Mouse (Mus musculus): ENCODE results near the gene Tenm2.

The Tenm2 gene

DNA sequence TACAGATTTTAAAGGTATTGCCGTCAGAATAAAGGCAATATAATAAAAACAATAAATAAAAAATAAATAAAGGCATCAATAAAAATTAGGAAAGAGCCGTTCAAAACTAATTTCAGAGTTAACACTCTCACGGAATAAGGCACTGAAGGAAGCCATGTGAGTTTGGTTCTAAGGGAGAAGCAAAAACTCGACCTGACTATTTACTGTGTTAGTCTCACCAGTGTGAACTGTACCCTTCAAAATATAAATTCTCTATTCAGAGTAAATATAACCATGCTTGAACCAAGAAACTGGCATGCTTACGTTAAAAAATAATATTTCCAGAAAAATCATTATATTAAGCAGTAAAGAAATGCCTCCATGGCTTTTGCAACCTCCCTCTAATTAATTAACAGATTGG is 82.4 kb downstream of the Tenm2 start:
- DNase-seq (ENCODE audit: low read depth, low spot score) = no peak
- no peaks in the 10 kb centered on the region for H3K36me3 ChIP-seq (ENCODE audit: control insufficient read depth, insufficient read depth, low read length, poor library complexity, severe bottlenecking)
- no peaks in the 10 kb centered on the region for H3K27me3 ChIP-seq (ENCODE audit: control insufficient read depth, insufficient read depth, low read length, poor library complexity, severe bottlenecking)

DNA sequence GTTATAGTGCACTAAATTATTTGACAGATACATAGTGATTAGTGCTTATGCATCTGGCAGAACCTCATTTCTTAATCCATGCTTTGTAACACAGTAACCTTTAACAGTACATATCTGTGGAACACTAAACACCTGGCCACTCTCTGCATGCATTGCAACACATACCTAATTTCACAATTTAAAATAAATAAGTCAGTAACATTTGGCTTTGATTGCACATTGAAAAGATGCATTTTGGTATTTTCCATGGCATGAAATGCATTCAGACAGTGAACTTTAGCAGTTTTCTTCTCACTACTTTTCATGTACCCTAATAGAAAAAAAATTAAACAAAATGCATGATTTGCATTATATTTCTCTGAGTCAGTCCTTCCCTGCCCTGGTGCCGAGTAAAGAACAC is 85.8 kb downstream of the Tenm2 start:
- no peaks in the 10 kb centered on the region for H3K27me3 ChIP-seq (ENCODE audit: control insufficient read depth, insufficient read depth, low read length, poor library complexity, severe bottlenecking)

GRCm38 (mm10) chr11:37143996-37144395 is 91.8 kb downstream of the Tenm2 start:
- Histone ChIP-seq H3K27me3 (ENCODE audit: control insufficient read depth, insufficient read depth, low read length, poor library complexity, severe bottlenecking) (no peaks in the 10 kb centered on the region), H3K36me3 (ENCODE audit: control insufficient read depth, insufficient read depth, low read length, poor library complexity, severe bottlenecking) (no peaks in the 10 kb centered on the region)
- DNase-seq (ENCODE audit: low read depth, low spot score) = no peak

More for the DNA sequence above, 85.8 kb downstream of the Tenm2 start:
- no peaks in the 10 kb centered on the region for H3K36me3 ChIP-seq (ENCODE audit: control insufficient read depth, insufficient read depth, low read length, poor library complexity, severe bottlenecking)
- DNase-seq (ENCODE audit: low read depth, low spot score) = no peak

- Histone ChIP-seq H3K36me3 (ENCODE audit: control insufficient read depth, insufficient read depth, low read length, poor library complexity, severe bottlenecking) (no peaks in the 10 kb centered on the region), H3K27me3 (ENCODE audit: control insufficient read depth, insufficient read depth, low read length, poor library complexity, severe bottlenecking) (no peaks in the 10 kb centered on the region)
- DNase-seq (ENCODE audit: low read depth, low spot score) = no peak
These were observed 92.3 kb downstream of the Tenm2 start for GRCm38 (mm10) chr11:37143478-37143877.

DNA sequence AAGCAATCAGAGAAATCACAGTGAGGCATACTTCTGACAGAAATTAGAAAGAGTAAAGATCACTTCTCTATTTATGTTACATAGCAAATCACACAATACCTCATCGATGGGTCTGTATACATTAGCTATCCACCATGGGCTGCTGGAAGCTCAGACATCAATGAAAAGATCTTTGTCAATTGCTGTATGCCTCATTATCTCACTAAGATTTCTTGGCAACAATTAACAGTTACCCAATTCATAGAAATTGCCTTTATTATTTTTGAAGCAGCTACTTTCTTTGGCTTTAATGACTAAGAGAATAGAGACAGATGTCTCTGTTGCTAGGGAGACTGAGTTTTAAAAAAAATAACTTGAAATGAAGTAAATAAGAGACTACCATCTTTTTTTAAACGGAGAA is 106.9 kb downstream of the Tenm2 start:
- no peak for DNase-seq (ENCODE audit: low read depth, low spot score)
- Histone ChIP-seq H3K27me3 (ENCODE audit: control insufficient read depth, insufficient read depth, low read length, poor library complexity, severe bottlenecking) (no peaks in the 10 kb centered on the region), H3K36me3 (ENCODE audit: control insufficient read depth, insufficient read depth, low read length, poor library complexity, severe bottlenecking) (no peaks in the 10 kb centered on the region)

GRCm38 (mm10) chr11:37118058-37118457 is 117.7 kb downstream of the Tenm2 start:
- DNase-seq (ENCODE audit: low read depth, low spot score) = no peak
- no peaks in the 10 kb centered on the region for H3K36me3 ChIP-seq (ENCODE audit: control insufficient read depth, insufficient read depth, low read length, poor library complexity, severe bottlenecking)
- H3K27me3 ChIP-seq (ENCODE audit: control insufficient read depth, insufficient read depth, low read length, poor library complexity, severe bottlenecking) = no peaks in the 10 kb centered on the region

GRCm38 (mm10) chr11:37115188-37115587 is 120.6 kb downstream of the Tenm2 start:
- no peak for DNase-seq (ENCODE audit: low read depth, low spot score)
- Histone ChIP-seq H3K36me3 (ENCODE audit: control insufficient read depth, insufficient read depth, low read length, poor library complexity, severe bottlenecking) (no peaks in the 10 kb centered on the region), H3K27me3 (ENCODE audit: control insufficient read depth, insufficient read depth, low read length, poor library complexity, severe bottlenecking) (no peaks in the 10 kb centered on the region)

DNA sequence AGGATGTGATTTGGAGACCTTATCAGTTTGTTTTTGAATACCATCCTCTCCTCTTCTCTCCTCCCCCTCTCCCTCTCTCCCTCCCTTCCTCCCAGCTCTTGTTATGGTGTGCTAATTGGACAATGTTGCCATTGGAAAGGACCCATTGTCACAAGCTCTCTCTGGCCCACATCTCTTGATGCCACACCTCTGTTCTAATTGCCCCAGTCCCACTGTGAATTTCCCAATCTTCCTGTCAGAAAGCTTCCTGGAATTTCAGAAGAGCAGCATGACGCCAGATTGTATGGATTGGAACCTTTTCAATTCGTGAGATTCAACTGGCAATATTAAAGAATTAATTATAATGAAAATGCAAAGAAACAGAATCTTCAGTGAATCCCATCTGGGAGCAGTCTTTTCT is 128.7 kb downstream of the Tenm2 start:
- no peak for DNase-seq (ENCODE audit: low read depth, low spot score)
- H3K27me3 ChIP-seq (ENCODE audit: control insufficient read depth, insufficient read depth, low read length, poor library complexity, severe bottlenecking) = no peaks in the 10 kb centered on the region
- no peaks in the 10 kb centered on the region for H3K36me3 ChIP-seq (ENCODE audit: control insufficient read depth, insufficient read depth, low read length, poor library complexity, severe bottlenecking)

GRCm38 (mm10) chr11:37079403-37079802 is 156.4 kb downstream of the Tenm2 start:
- DNase-seq (ENCODE audit: low read depth, low spot score) = no peak
- H3K36me3 ChIP-seq (ENCODE audit: control insufficient read depth, insufficient read depth, low read length, poor library complexity, severe bottlenecking) = no peaks in the 10 kb centered on the region
- no peaks in the 10 kb centered on the region; the same call in 1 of the 2 replicates for H3K27me3 ChIP-seq (ENCODE audit: control insufficient read depth, insufficient read depth, low read length, poor library complexity, severe bottlenecking)

DNA sequence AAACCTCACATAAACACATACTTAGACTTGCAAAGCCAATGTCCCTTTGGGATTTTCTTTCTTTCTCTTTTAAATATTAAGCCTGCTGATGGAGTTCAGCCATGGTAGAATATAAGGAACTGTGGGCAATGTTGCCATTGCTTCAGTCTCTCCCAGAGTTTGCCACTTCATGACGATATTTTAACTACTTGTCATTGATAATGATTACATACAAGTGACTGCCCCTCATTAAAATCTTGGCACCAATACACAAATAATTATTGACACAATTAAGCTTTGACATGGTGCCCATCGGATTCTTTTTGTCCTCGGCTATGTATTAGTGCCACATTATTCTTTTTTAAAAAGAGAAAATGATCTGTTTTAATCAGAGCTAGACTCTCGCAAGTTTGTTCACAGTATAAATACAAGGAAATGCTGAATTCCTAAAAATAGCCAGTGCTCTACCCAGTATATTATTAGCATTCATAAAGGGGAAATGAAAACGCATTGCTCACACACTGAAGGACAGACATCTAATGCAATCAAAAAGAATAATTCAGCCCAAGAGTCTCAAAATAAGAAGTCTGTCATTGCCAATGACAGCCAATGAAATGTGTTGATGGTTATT is 158.7 kb downstream of the Tenm2 start:
- Histone ChIP-seq H3K36me3 (ENCODE audit: control insufficient read depth, insufficient read depth, low read length, poor library complexity, severe bottlenecking) (no peaks in the 10 kb centered on the region), H3K27me3 (ENCODE audit: control insufficient read depth, insufficient read depth, low read length, poor library complexity, severe bottlenecking) (no peaks in the 10 kb centered on the region)
- no peak for DNase-seq (ENCODE audit: low read depth, low spot score)

DNA sequence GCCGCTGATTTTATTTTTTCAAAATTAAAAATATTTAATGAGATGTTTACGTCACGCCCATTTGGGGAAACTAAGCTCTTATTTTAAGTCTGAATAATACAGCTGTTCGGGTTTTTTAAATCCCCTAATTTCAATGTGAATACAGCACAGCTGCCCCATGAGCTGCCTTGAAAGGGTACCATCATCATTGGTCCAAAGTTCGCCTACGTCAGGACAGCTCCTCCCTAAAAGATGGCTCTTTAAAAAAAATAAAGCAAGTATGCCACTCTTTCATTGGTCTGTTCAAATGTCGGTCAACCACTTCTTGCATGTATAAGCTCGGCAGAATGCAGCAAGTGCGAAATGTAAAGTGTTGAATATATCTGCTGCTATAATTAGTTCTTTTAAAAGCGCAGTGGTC is 160.4 kb downstream of the Tenm2 start:
- DNase-seq (ENCODE audit: low read depth, low spot score) = no peak
- no peaks in the 10 kb centered on the region for H3K36me3 ChIP-seq (ENCODE audit: control insufficient read depth, insufficient read depth, low read length, poor library complexity, severe bottlenecking)
- no peaks in the 10 kb centered on the region for H3K27me3 ChIP-seq (ENCODE audit: control insufficient read depth, insufficient read depth, low read length, poor library complexity, severe bottlenecking)

GRCm38 (mm10) chr11:37065459-37065858 is 170.3 kb downstream of the Tenm2 start:
- DNase-seq (ENCODE audit: low read depth, low spot score) = no peak
- Histone ChIP-seq H3K36me3 (ENCODE audit: control insufficient read depth, insufficient read depth, low read length, poor library complexity, severe bottlenecking) (no peaks in the 10 kb centered on the region), H3K27me3 (ENCODE audit: control insufficient read depth, insufficient read depth, low read length, poor library complexity, severe bottlenecking) (no peaks in the 10 kb centered on the region)

DNA sequence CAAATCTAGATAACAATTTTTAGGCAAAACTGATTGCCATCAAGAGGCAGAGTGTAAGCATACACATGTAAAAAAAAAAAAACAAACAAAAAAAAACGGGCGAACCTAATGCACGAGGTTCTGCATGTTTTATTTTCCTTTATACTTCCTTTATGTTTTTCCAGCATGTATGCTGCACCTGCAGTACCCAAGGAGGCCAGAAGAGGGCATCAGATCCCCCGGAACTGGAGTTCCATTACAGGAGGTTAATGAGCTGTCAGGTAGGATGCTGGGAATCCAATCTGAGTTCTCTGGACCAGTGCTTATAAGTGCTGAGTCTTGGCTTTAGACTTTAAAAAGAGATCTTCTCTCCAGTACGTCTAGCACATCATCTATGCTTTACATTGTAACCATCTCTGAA is 189.1 kb downstream of the Tenm2 start:
- H3K36me3 ChIP-seq (ENCODE audit: control insufficient read depth, insufficient read depth, low read length, poor library complexity, severe bottlenecking) = no peaks in the 10 kb centered on the region
- DNase-seq (ENCODE audit: low read depth, low spot score) = no peak
- H3K27me3 ChIP-seq (ENCODE audit: control insufficient read depth, insufficient read depth, low read length, poor library complexity, severe bottlenecking) = no peaks in the 10 kb centered on the region

DNA sequence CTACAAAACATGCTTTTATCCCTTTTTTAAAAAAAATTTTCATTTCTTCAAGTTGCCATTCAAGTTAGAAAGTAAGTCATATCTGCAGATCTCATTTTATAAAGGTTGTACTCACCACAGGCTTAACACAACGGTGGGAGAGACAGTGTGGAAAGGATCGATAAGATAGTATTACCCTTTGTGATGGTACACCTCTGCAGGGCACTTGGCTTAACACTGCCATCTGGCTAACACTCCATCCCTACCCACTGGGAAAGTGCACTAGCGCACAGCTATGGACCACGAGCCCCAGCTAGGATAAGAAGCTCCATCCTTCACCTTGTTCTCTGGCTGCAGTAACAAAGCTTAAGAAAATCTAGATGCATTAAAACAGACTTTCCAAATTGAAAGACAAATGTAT is 194.5 kb downstream of the Tenm2 start:
- no peaks in the 10 kb centered on the region for H3K27me3 ChIP-seq (ENCODE audit: control insufficient read depth, insufficient read depth, low read length, poor library complexity, severe bottlenecking)
- H3K36me3 ChIP-seq (ENCODE audit: control insufficient read depth, insufficient read depth, low read length, poor library complexity, severe bottlenecking) = no peaks in the 10 kb centered on the region
- no peak for DNase-seq (ENCODE audit: low read depth, low spot score)

- no peak for DNase-seq (ENCODE audit: low read depth, low spot score)
- no peaks in the 10 kb centered on the region for H3K36me3 ChIP-seq (ENCODE audit: control insufficient read depth, insufficient read depth, low read length, poor library complexity, severe bottlenecking)
- no peaks in the 10 kb centered on the region for H3K27me3 ChIP-seq (ENCODE audit: control insufficient read depth, insufficient read depth, low read length, poor library complexity, severe bottlenecking)
These were observed 196.5 kb downstream of the Tenm2 start for GRCm38 (mm10) chr11:37039283-37039682.
